Comparison of ENCODE assay signal across 15 mouse cellular contexts in genomic region chr5:63831054-63831453, GRCm38 (mm10). TPM values are rescaled to one million over a fixed set of nuclear protein-coding genes. Genes with fewer than 3 reads are reported as not detected.
DNase-seq lines count a peak whose midpoint lies in the region; ATAC-seq and TF ChIP-seq lines count a peak whose summit lies in the region.
"Had no signal": no experiment of that assay in that cellular context is flagged by ENCODE, and none has a peak within 500 bp of the region (broad histone marks: within the 10 kb centered on the region; RNA-seq: fewer than 3 reads in every experiment).

No protein-coding gene starts in this region.

- ATAC-seq in liver, embryonic 12.5 days, result no peak
- ATAC-seq in liver, embryonic 11.5 days (replicated peaks; ENCODE audit: low FRiP score), result no peak
- no peak for ATAC-seq in liver, embryonic 15.5 days (ENCODE audit: insufficient read depth)

- H3K4me1 ChIP-seq in liver, embryonic 12.5 days, result peaks cover 44% of the 10 kb centered on the region
- H3K4me1 ChIP-seq in liver, embryonic 11.5 days (replicated peaks; ENCODE audit: control insufficient read depth, insufficient read depth, low read length), result peaks cover 5% of the 10 kb centered on the region; the same call in 1 of the 2 replicates
- H3K4me1 ChIP-seq in MEL (ENCODE audit: control insufficient read depth in 1 of 2, insufficient read depth in 2 of 2, low read length in 2 of 2), result peaks cover 0 to 2% of the 10 kb centered on the region in 2 experiments; a peak in 1 of 4 replicates
- peaks cover 48% of the 10 kb centered on the region for H3K4me1 ChIP-seq in liver, embryonic 15.5 days (replicated peaks)

- no peaks in the 10 kb centered on the region for H3K36me3 ChIP-seq in liver, embryonic 12.5 days
- H3K36me3 ChIP-seq in liver, embryonic 11.5 days (ENCODE audit: control insufficient read depth, insufficient read depth, low read length), result no peaks in the 10 kb centered on the region
- no peaks in the 10 kb centered on the region for H3K36me3 ChIP-seq in MEL (ENCODE audit: control insufficient read depth in 1 of 2, insufficient read depth in 2 of 2, low read length in 2 of 2)
- H3K36me3 ChIP-seq in liver, embryonic 15.5 days (replicated peaks), result no peaks in the 10 kb centered on the region
- no peaks in the 10 kb centered on the region for H3K36me3 ChIP-seq in splenic B cell, adult 2 months (ENCODE audit: control insufficient read depth, insufficient read depth, low read length, poor library complexity, severe bottlenecking)
- H3K36me3 ChIP-seq: heart, embryonic 10.5 days; hindbrain, embryonic 10.5 days; limb, embryonic 15.5 days had no signal

- H3K4me3 ChIP-seq in liver, embryonic 12.5 days, result no peak overlapping the region
- no peak overlapping the region for H3K4me3 ChIP-seq in liver, embryonic 11.5 days (ENCODE audit: low read depth, low read length)
- peak overlapping the region in 1 of 2 experiments; percentile 47; a peak in 2 of 4 replicates for H3K4me3 ChIP-seq in MEL (ENCODE audit: control insufficient read depth in 1 of 2, insufficient read depth in 1 of 2, low read depth in 2 of 2, low read length in 2 of 2)
- H3K4me3 ChIP-seq in liver, embryonic 15.5 days (replicated peaks), result no peak overlapping the region
- H3K4me3 ChIP-seq in gastrocnemius, adult 2 months, result no peak overlapping the region
- H3K4me3 ChIP-seq: erythroblast, embryonic 14.5 days; heart, embryonic 10.5 days; hindbrain, embryonic 10.5 days; limb, embryonic 15.5 days had no signal

- WGBS in liver, embryonic 12.5 days (ENCODE audit: insufficient replicate concordance), result 23% methylated on average over 4 of the region's 4 CpGs
- 42% methylated on average over 4 of the region's 4 CpGs for WGBS in liver, embryonic 11.5 days
- 16% methylated on average over 4 of the region's 4 CpGs for WGBS in liver, embryonic 15.5 days (ENCODE audit: insufficient replicate concordance)

- TF ChIP-seq CTCF in MEL (IDR thresholded peaks at IDR 0.05 in 2 of 3, conservative IDR thresholded peaks at IDR 0.05 in 1 of 3; ENCODE audit: control insufficient read depth in 1 of 3, insufficient read depth in 1 of 3, low read depth in 2 of 3, low read length in 3 of 3, poor library complexity in 1 of 3, severe bottlenecking in 1 of 3), result no peak
- no peak for TF ChIP-seq CTCF in gastrocnemius, adult 2 months (IDR thresholded peaks at IDR 0.05)

- H3K79me2 ChIP-seq in MEL (ENCODE audit: control insufficient read depth, insufficient read depth, low read length, poor library complexity), result no peaks in the 10 kb centered on the region

- intact Hi-C loops in gastrocnemius, adult 2 months (cut with DNase I), result no loop called here

- TF ChIP-seq RAD21 in MEL (IDR thresholded peaks at IDR 0.05; ENCODE audit: low read depth, low read length), result no peak

- H3K9me3 ChIP-seq in liver, embryonic 12.5 days (replicated peaks), result no peaks in the 10 kb centered on the region
- no peaks in the 10 kb centered on the region for H3K9me3 ChIP-seq in liver, embryonic 11.5 days (ENCODE audit: control insufficient read depth, low read length)
- H3K9me3 ChIP-seq in MEL (replicated peaks; ENCODE audit: insufficient read depth, low read length), result no peaks in the 10 kb centered on the region
- H3K9me3 ChIP-seq in liver, embryonic 15.5 days (replicated peaks), result no peaks in the 10 kb centered on the region
- H3K9me3 ChIP-seq: heart, embryonic 10.5 days; hindbrain, embryonic 10.5 days; limb, embryonic 15.5 days had no signal

- DNase-seq in liver, embryonic 11.5 days (ENCODE audit: low spot score), result no peak
- peak; percentile 11 for DNase-seq in MEL (ENCODE audit: low read depth, low spot score)
- peak; percentile 56 for DNase-seq in splenic B cell, adult 2 months (ENCODE audit: low read depth, low spot score)
- DNase-seq in ovary, postnatal 14 days (ENCODE audit: low spot score), result no peak
- DNase-seq in gastrocnemius, adult 2 months, result no peak
- DNase-seq: adrenal gland, postnatal 14 days; cerebellum, adult 11 months; embryo, embryonic 11 days; kidney, postnatal 14 days had no signal

- H3K27ac ChIP-seq in liver, embryonic 12.5 days, result no peak overlapping the region
- no peak overlapping the region for H3K27ac ChIP-seq in liver, embryonic 11.5 days (ENCODE audit: low read depth, low read length)
- no peak overlapping the region for H3K27ac ChIP-seq in MEL (ENCODE audit: control insufficient read depth, low read depth, low read length)
- H3K27ac ChIP-seq in liver, embryonic 15.5 days (replicated peaks), result peak overlapping the region; percentile 55
- no peak overlapping the region for H3K27ac ChIP-seq in gastrocnemius, adult 2 months
- H3K27ac ChIP-seq: heart, embryonic 10.5 days; hindbrain, embryonic 10.5 days; limb, embryonic 15.5 days had no signal

- no peak for TF ChIP-seq POLR2A in MEL (IDR thresholded peaks at IDR 0.05; ENCODE audit: control insufficient read depth in 1 of 2, insufficient read depth in 1 of 2, low read depth in 1 of 2, low read length in 2 of 2, poor library complexity in 1 of 2)

- H3K4me2 ChIP-seq in liver, embryonic 12.5 days, result peak overlapping the region; percentile 20
- no peak overlapping the region for H3K4me2 ChIP-seq in liver, embryonic 11.5 days
- peak overlapping the region; percentile 39 for H3K4me2 ChIP-seq in liver, embryonic 15.5 days
- H3K4me2 ChIP-seq: limb, embryonic 15.5 days had no signal

- no peak overlapping the region for H3K9ac ChIP-seq in liver, embryonic 12.5 days
- no peak overlapping the region for H3K9ac ChIP-seq in liver, embryonic 11.5 days (ENCODE audit: low read depth, low read length)
- no peak overlapping the region for H3K9ac ChIP-seq in MEL (ENCODE audit: control insufficient read depth, low read depth, low read length, poor library complexity, severe bottlenecking)
- H3K9ac ChIP-seq in liver, embryonic 15.5 days, result no peak overlapping the region
- H3K9ac ChIP-seq: limb, embryonic 15.5 days had no signal

- H3K27me3 ChIP-seq in liver, embryonic 12.5 days (replicated peaks), result no peaks in the 10 kb centered on the region
- no peaks in the 10 kb centered on the region for H3K27me3 ChIP-seq in liver, embryonic 11.5 days (replicated peaks; ENCODE audit: control insufficient read depth, insufficient read depth, low read length)
- H3K27me3 ChIP-seq in MEL (ENCODE audit: control insufficient read depth in 1 of 2, insufficient read depth in 2 of 2, low read length in 2 of 2), result no peaks in the 10 kb centered on the region; a peak in 1 of 4 replicates
- no peaks in the 10 kb centered on the region for H3K27me3 ChIP-seq in liver, embryonic 15.5 days
- H3K27me3 ChIP-seq in splenic B cell, adult 2 months (ENCODE audit: control insufficient read depth, insufficient read depth, low read length, poor library complexity, severe bottlenecking), result no peaks in the 10 kb centered on the region
- H3K27me3 ChIP-seq: limb, embryonic 15.5 days had no signal

- no peak for TF ChIP-seq EP300 in MEL (IDR thresholded peaks at IDR 0.05; ENCODE audit: low read depth in 1 of 2, low read length in 2 of 2)

TF ChIP-seq in MEL, 35 proteins besides CTCF, POLR2A, EP300 and RAD21:
- TF ChIP-seq TAL1 (IDR thresholded peaks at IDR 0.05; ENCODE audit: low read length), result no peak

RNA-seq across cellular contexts. Expression of gene 0610040J01Rik, which starts 18.9 kb away (rescaled TPM):
- 13.5 and 16.2 TPM in 2 replicates for polyA plus RNA-seq in liver, embryonic 12.5 days (2016; fragmentation: Nextera tagmentation; extraction: Ambion mirVana)
- 11.8 and 15.4 TPM in 2 replicates for polyA plus RNA-seq in liver, embryonic 11.5 days (2014; fragmentation: Nextera tagmentation; extraction: Ambion mirVana)
- total RNA-seq in MEL (2012; rRNA removed), result not detected in 2 replicates
- not detected for polyA plus RNA-seq in MEL (2012; ENCODE audit: insufficient read depth in 1 of 2, insufficient read length in 2 of 2, low read depth in 1 of 2, low replicate concordance in 2 of 2, missing spikeins in 1 of 2)
- polyA plus RNA-seq in liver, embryonic 15.5 days (2015; fragmentation: Nextera tagmentation; extraction: Ambion mirVana), result 20.4 and 24.6 TPM in 2 replicates
- 10 to 100 TPM in 1 of 2 experiments, 1 to 10 TPM in 1; 5.6 to 11.4 TPM for total RNA-seq in gastrocnemius, adult 2 months (2021)

Comparison
In these comparisons a context has a peak if more than half of its experiments do, and no peak if none do; other contexts are left out.
1. DNase-seq: peak in MEL (single experiment) and splenic B cell, adult 2 months (single experiment); none in liver, embryonic 11.5 days (single experiment), ovary, postnatal 14 days (single experiment) and gastrocnemius, adult 2 months (single experiment).
2. RNA of gene 0610040J01Rik, which starts 18.9 kb away (polyA plus RNA-seq): 20.4 to 24.6 TPM in liver, embryonic 15.5 days, 13.5 to 16.2 TPM in liver, embryonic 12.5 days and 11.8 to 15.4 TPM in liver, embryonic 11.5 days; not detected in MEL; every median in the first group is over 10 times any median in the second.